Mouse (Mus musculus) right cerebral cortex, postnatal 36 days (tissue): ENCODE results near the gene Hsd17b7.
A peak's percentile ranks its signal among the peaks of the same experiment; 100 is the strongest.
"Not testable (repeated sequence)": the region's sequence is repeated elsewhere in the genome, so short reads cannot be mapped to it uniquely, and the experiment has no call there.

Source experiments
- DNase-seq, 2 experiments: peaks; one replicate each; pipeline ENCODE4 v3.0.0; 2022; ENCODE audit warnings: low spot score in 2 of 2, mixed read lengths in 1 of 2

The Hsd17b7 gene

GRCm38 (mm10) chr1:169968792-169969515 is at the start of gene Hsd17b7:
TSS of gene Hsd17b7 (minus strand) at chr1:169969241.
- DNase-seq: peak; percentile 99

- no peak for DNase-seq
Observed at GRCm38 (mm10) chr1:170014784-170015183, 45.7 kb upstream of the Hsd17b7 start.

- DNase-seq: no peak
Observed at GRCm38 (mm10) chr1:170010716-170011505, 41.9 kb upstream of the Hsd17b7 start.

- DNase-seq: no peak
Observed at GRCm38 (mm10) chr1:170009296-170009695, 40.3 kb upstream of the Hsd17b7 start.

- DNase-seq: no peak
Observed at GRCm38 (mm10) chr1:170008432-170009220, 39.6 kb upstream of the Hsd17b7 start.

- no peak for DNase-seq
Observed at GRCm38 (mm10) chr1:170006516-170006915, 37.5 kb upstream of the Hsd17b7 start.

- no peak for DNase-seq
Observed at GRCm38 (mm10) chr1:170005297-170005696, 36.3 kb upstream of the Hsd17b7 start.

- not testable (repeated sequence) for DNase-seq
Observed at GRCm38 (mm10) chr1:169993901-169994300, 24.9 kb upstream of the Hsd17b7 start.

- no peak for DNase-seq
Observed at GRCm38 (mm10) chr1:169986166-169986565, 17.1 kb upstream of the Hsd17b7 start.

GRCm38 (mm10) chr1:169977621-169978020 is 8.6 kb upstream of the Hsd17b7 start:
- DNase-seq: no peak

GRCm38 (mm10) chr1:169971998-169972397 is 3.0 kb upstream of the Hsd17b7 start:
- no peak for DNase-seq

- DNase-seq: no peak
Observed at GRCm38 (mm10) chr1:169970936-169971335, 1.9 kb upstream of the Hsd17b7 start.

GRCm38 (mm10) chr1:169969516-169969886 is 460 bp upstream of the Hsd17b7 start:
- no peak for DNase-seq

- DNase-seq: no peak
Observed at GRCm38 (mm10) chr1:169953106-169953505, 15.9 kb downstream of the Hsd17b7 start.

GRCm38 (mm10) chr1:169952636-169953035 is 16.4 kb downstream of the Hsd17b7 start:
- DNase-seq: no peak

GRCm38 (mm10) chr1:169951561-169951960 is 17.5 kb downstream of the Hsd17b7 start:
- DNase-seq: no peak

- DNase-seq: no peak
Observed at GRCm38 (mm10) chr1:169950651-169951050, 18.4 kb downstream of the Hsd17b7 start.

GRCm38 (mm10) chr1:169949981-169950380 is 19.1 kb downstream of the Hsd17b7 start:
- DNase-seq: no peak

- DNase-seq: no peak
Observed at GRCm38 (mm10) chr1:169948866-169949265, 20.2 kb downstream of the Hsd17b7 start.

- DNase-seq: no peak
Observed at GRCm38 (mm10) chr1:169948280-169948679, 20.8 kb downstream of the Hsd17b7 start.

- DNase-seq: no peak
Observed at GRCm38 (mm10) chr1:169947654-169948053, 21.4 kb downstream of the Hsd17b7 start.

- DNase-seq: no peak
Observed at GRCm38 (mm10) chr1:169946004-169946403, 23.0 kb downstream of the Hsd17b7 start.
